ENCODE assay signal across 24 mouse cellular contexts in the genomic region with DNA sequence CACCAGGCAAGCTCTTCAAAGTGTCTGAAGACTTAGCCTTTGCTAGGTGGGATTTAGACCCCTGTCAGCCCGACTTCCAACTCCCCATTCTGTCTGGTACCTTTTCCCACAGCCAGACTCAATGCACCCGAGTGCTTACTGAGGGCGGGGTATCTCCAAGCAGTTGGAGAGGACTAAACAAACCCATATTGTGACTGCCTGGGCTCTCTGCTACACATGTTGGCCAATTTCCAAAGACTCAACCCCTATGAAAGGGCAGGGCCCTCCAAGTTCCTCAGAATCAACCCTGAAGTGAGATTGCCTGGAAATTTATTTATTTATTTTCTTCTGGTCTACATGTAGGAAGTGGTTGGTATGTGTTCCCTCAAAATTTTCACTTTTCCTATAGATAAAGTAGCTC. TPM values are rescaled to one million over a fixed set of nuclear protein-coding genes. Genes with fewer than 3 reads are reported as not detected.
DNase-seq lines count a peak whose midpoint lies in the region; ATAC-seq and TF ChIP-seq lines count a peak whose summit lies in the region.
"Had no signal": no experiment of that assay in that cellular context is flagged by ENCODE, and none has a peak within 500 bp of the region (broad histone marks: within the 10 kb centered on the region; RNA-seq: fewer than 3 reads in every experiment).

No protein-coding gene starts in this region.

- H3K4me3 ChIP-seq in lung, embryonic 16.5 days (ENCODE audit: low read length) = no peak overlapping the region
- no peak overlapping the region for H3K4me3 ChIP-seq in MEL (ENCODE audit: control insufficient read depth in 1 of 2, insufficient read depth in 1 of 2, low read depth in 2 of 2, low read length in 2 of 2)
- H3K4me3 ChIP-seq: forebrain, embryonic 12.5 days had no signal

- no peaks in the 10 kb centered on the region for H3K36me3 ChIP-seq in lung, embryonic 16.5 days (ENCODE audit: control insufficient read depth, insufficient read depth, low read length)
- no peaks in the 10 kb centered on the region; a peak in 1 of 4 replicates for H3K36me3 ChIP-seq in MEL (ENCODE audit: control insufficient read depth in 1 of 2, insufficient read depth in 2 of 2, low read length in 2 of 2)
- H3K36me3 ChIP-seq: forebrain, embryonic 12.5 days had no signal

- peak; percentile 74 for ATAC-seq in lung, embryonic 16.5 days (ENCODE audit: low read depth)
- ATAC-seq in megakaryocyte, adult 5-6 weeks (ENCODE audit: poor library complexity, severe bottlenecking) = peak; percentile 27
- ATAC-seq: forebrain, postnatal 0 days; Patski had no signal

- no peak for TF ChIP-seq EP300 in MEL (IDR thresholded peaks at IDR 0.05; ENCODE audit: low read depth in 1 of 2, low read length in 2 of 2)

- peaks cover 13% of the 10 kb centered on the region for H3K4me1 ChIP-seq in lung, embryonic 16.5 days (replicated peaks; ENCODE audit: control insufficient read depth, insufficient read depth, low read length)
- peaks cover 0 to 5% of the 10 kb centered on the region in 2 experiments; a peak in 1 of 4 replicates for H3K4me1 ChIP-seq in MEL (ENCODE audit: control insufficient read depth in 1 of 2, insufficient read depth in 2 of 2, low read length in 2 of 2)

- H3K9me3 ChIP-seq in lung, embryonic 16.5 days (ENCODE audit: control insufficient read depth, low read length) = no peaks in the 10 kb centered on the region
- no peaks in the 10 kb centered on the region for H3K9me3 ChIP-seq in MEL (replicated peaks; ENCODE audit: insufficient read depth, low read length)
- H3K9me3 ChIP-seq: forebrain, embryonic 12.5 days had no signal

- no peaks in the 10 kb centered on the region for H3K27me3 ChIP-seq in lung, embryonic 16.5 days (ENCODE audit: control insufficient read depth, insufficient read depth, low read depth, low read length)
- H3K27me3 ChIP-seq in MEL (ENCODE audit: control insufficient read depth in 1 of 2, insufficient read depth in 2 of 2, low read length in 2 of 2) = no peaks in the 10 kb centered on the region
- H3K27me3 ChIP-seq: CH12.LX; forebrain, embryonic 12.5 days; Patski had no signal

- TF ChIP-seq RAD21 in MEL (IDR thresholded peaks at IDR 0.05; ENCODE audit: low read depth, low read length) = no peak

- TF ChIP-seq POLR2A in MEL (IDR thresholded peaks at IDR 0.05; ENCODE audit: control insufficient read depth in 1 of 2, insufficient read depth in 1 of 2, low read depth in 1 of 2, low read length in 2 of 2, poor library complexity in 1 of 2) = no peak

- H3K9ac ChIP-seq in lung, embryonic 16.5 days (ENCODE audit: low read length) = no peak overlapping the region
- H3K9ac ChIP-seq in MEL (ENCODE audit: control insufficient read depth, low read depth, low read length, poor library complexity, severe bottlenecking) = no peak overlapping the region
- H3K9ac ChIP-seq: forebrain, embryonic 12.5 days; forebrain, postnatal 0 days; hindbrain, embryonic 14.5 days; liver, embryonic 14.5 days had no signal

- H3K27ac ChIP-seq in lung, embryonic 16.5 days (ENCODE audit: low read length) = peak overlapping the region; percentile 19; the same call in 1 of the 2 replicates
- H3K27ac ChIP-seq in MEL (ENCODE audit: control insufficient read depth, low read depth, low read length) = no peak overlapping the region
- H3K27ac ChIP-seq: forebrain, embryonic 12.5 days; hindbrain, embryonic 14.5 days; liver, embryonic 14.5 days had no signal

- 25% methylated on average over 3 of the region's 3 CpGs for WGBS in lung, embryonic 16.5 days

- H3K4me2 ChIP-seq in lung, embryonic 16.5 days (ENCODE audit: low read depth, low read length) = no peak overlapping the region
- H3K4me2 ChIP-seq: forebrain, embryonic 12.5 days; heart, embryonic 11.5 days; hindbrain, embryonic 14.5 days had no signal

- H3K79me2 ChIP-seq in MEL (ENCODE audit: control insufficient read depth, insufficient read depth, low read length, poor library complexity) = no peaks in the 10 kb centered on the region

- TF ChIP-seq CTCF in MEL (IDR thresholded peaks at IDR 0.05 in 2 of 3, conservative IDR thresholded peaks at IDR 0.05 in 1 of 3; ENCODE audit: control insufficient read depth in 1 of 3, insufficient read depth in 1 of 3, low read depth in 2 of 3, low read length in 3 of 3, poor library complexity in 1 of 3, severe bottlenecking in 1 of 3) = no peak

- no peak for DNase-seq in lung, postnatal 36 days
- peak; percentile 53 for DNase-seq in 416B (ENCODE audit: low read depth)
- DNase-seq in MEL (ENCODE audit: low read depth, low spot score) = peak; percentile 44
- DNase-seq in urinary bladder, postnatal 25 days (ENCODE audit: low spot score) = no peak
- no peak for DNase-seq in frontal cortex, postnatal 36 days (ENCODE audit: low spot score in 2 of 2)
- DNase-seq: cerebellum, adult 11-12 months; cerebellum, adult 9-11 months; forebrain, postnatal 0 days; gastrocnemius, postnatal 10 days; heart, postnatal 4 days; kidney, adult 11 months; kidney, postnatal 14 days; liver; lung, postnatal 14 days; midbrain, embryonic 14.5 days; right cerebral cortex, adult 18-20 months had no signal

TF ChIP-seq in MEL, 35 proteins besides CTCF, POLR2A, EP300 and RAD21:
- no peak for TF ChIP-seq ZC3H11A (IDR thresholded peaks at IDR 0.05; ENCODE audit: low read depth, low read length)
- no peak for TF ChIP-seq TCF12 (IDR thresholded peaks at IDR 0.05; ENCODE audit: low read depth, low read length)
- no peak for TF ChIP-seq ZKSCAN1 (IDR thresholded peaks at IDR 0.05; ENCODE audit: low read depth, low read length)
- TF ChIP-seq MYB (IDR thresholded peaks at IDR 0.05; ENCODE audit: low read depth, low read length) = no peak
- no peak for TF ChIP-seq HCFC1 (IDR thresholded peaks at IDR 0.05; ENCODE audit: low read depth, low read length)
- TF ChIP-seq POLR2AphosphoS5 (IDR thresholded peaks at IDR 0.05; ENCODE audit: borderline replicate concordance, low read depth, low read length) = no peak
- no peak for TF ChIP-seq CHD1 (IDR thresholded peaks at IDR 0.05; ENCODE audit: low read depth, low read length)
- TF ChIP-seq CHD2 (IDR thresholded peaks at IDR 0.05; ENCODE audit: low read length) = no peak
- no peak for TF ChIP-seq RCOR1 (IDR thresholded peaks at IDR 0.05; ENCODE audit: low read depth, low read length)

RNA-seq across cellular contexts. Expression of a gene that starts 26.7 kb away (rescaled TPM):
- polyA plus RNA-seq in lung, embryonic 16.5 days (2015; fragmentation: Nextera tagmentation; extraction: Ambion mirVana) = 32.1 and 35.5 TPM in 2 replicates
- 6.4 and 7.1 TPM in 2 replicates for total RNA-seq in MEL (2012; rRNA removed)
- 10 to 100 TPM in 1 of 2 experiments, not detected in 1; 17.6 TPM for polyA plus RNA-seq in MEL (2012; ENCODE audit: insufficient read depth in 1 of 2, insufficient read length in 2 of 2, low read depth in 1 of 2, low replicate concordance in 2 of 2, missing spikeins in 1 of 2)
- 21.2 and 32.9 TPM in 2 replicates for total RNA-seq in megakaryocyte, adult 5-6 weeks (2015)
- 21.3 and 27.6 TPM in 2 replicates for total RNA-seq in megakaryocyte, adult 5-6 weeks (2017)

Comparison
In these comparisons a context has a peak if more than half of its experiments do, and no peak if none do; other contexts are left out.
1. DNase-seq: peak in 416B (single experiment) and MEL (single experiment); none in lung, postnatal 36 days (single experiment), urinary bladder, postnatal 25 days (single experiment) and frontal cortex, postnatal 36 days (0 of 2).